Mouse (Mus musculus) myocyte (in vitro differentiated cells): Measurements from ENCODE around the gene Tmem202. TPM values are rescaled to one million over a fixed set of nuclear protein-coding genes. Genes with fewer than 3 reads are reported as not detected.

ENCODE experiments used
- H3K27me3 ChIP-seq: one replicate; pipeline ENCODE4 v1.6.1; 2011; ENCODE audit not compliant: control insufficient read depth, insufficient read depth, insufficient read length
- H3K36me3 ChIP-seq: one replicate; pipeline ENCODE4 v1.6.1; 2011; ENCODE audit not compliant: control insufficient read depth, insufficient read depth
- H3K4me2 ChIP-seq: one replicate; pipeline ENCODE4 v1.6.1; 2011; ENCODE audit warnings: low read depth, control low read depth
- H3K4me3 ChIP-seq: one replicate; pipeline ENCODE4 v1.5.1; 2011; ENCODE audit warnings: mild to moderate bottlenecking, control low read depth, moderate library complexity
- H3K79me2 ChIP-seq: one replicate; pipeline ENCODE4 v1.6.1; 2011; ENCODE audit not compliant: control insufficient read depth, insufficient read depth
- H3ac ChIP-seq: one replicate; pipeline ENCODE4 v1.6.1; 2011; ENCODE audit not compliant: control insufficient read depth, insufficient read length
- CEBPB ChIP-seq: IDR thresholded peaks from 2 replicates; pipeline ENCODE4 v1.6.1; 2011; ENCODE audit warnings: mild to moderate bottlenecking, moderate library complexity; ENCODE audit not compliant: poor library complexity, insufficient read depth, severe bottlenecking
- E2F4 ChIP-seq: IDR thresholded peaks from one replicate; pipeline ENCODE4 v1.6.1; 2011; ENCODE audit warnings: mild to moderate bottlenecking, control low read depth, moderate library complexity; ENCODE audit not compliant: insufficient read depth
- MAX ChIP-seq: IDR thresholded peaks from one replicate; pipeline ENCODE4 v1.6.1; 2011; ENCODE audit warnings: low read depth, mild to moderate bottlenecking, control low read depth
- MYOD1 ChIP-seq, 3 experiments: IDR thresholded peaks; one replicate each; pipeline ENCODE4 v1.6.1; 2011; ENCODE audit warnings: control low read depth in 2 of 3, low read depth in 2 of 3, mild to moderate bottlenecking in 2 of 3, moderate library complexity in 1 of 3; ENCODE audit not compliant: insufficient read length in 2 of 3, control insufficient read depth in 1 of 3
- MYOG ChIP-seq, 3 experiments: IDR thresholded peaks; one replicate each; pipeline ENCODE4 v1.6.1; 2011; ENCODE audit warnings: control low read depth in 2 of 3, low read depth in 2 of 3, mild to moderate bottlenecking in 2 of 3; ENCODE audit not compliant: insufficient read length in 2 of 3, control insufficient read depth in 1 of 3, insufficient read depth in 1 of 3
- POLR2A ChIP-seq: IDR thresholded peaks from one replicate; pipeline ENCODE4 v1.6.1; 2011; ENCODE audit warnings: low read depth, mild to moderate bottlenecking, control low read depth, moderate library complexity; ENCODE audit not compliant: insufficient read length
- POLR2AphosphoS2 ChIP-seq: IDR thresholded peaks from one replicate; pipeline ENCODE4 v1.6.1; 2011; ENCODE audit warnings: low read depth, control low read depth; ENCODE audit not compliant: insufficient read length
- REST ChIP-seq: IDR thresholded peaks from one replicate; pipeline ENCODE4 v1.6.1; 2011; ENCODE audit warnings: mild to moderate bottlenecking, control low read depth, moderate library complexity; ENCODE audit not compliant: insufficient read depth, insufficient read length
- SRF ChIP-seq: IDR thresholded peaks from one replicate; pipeline ENCODE4 v1.6.1; 2011; ENCODE audit warnings: low read depth; ENCODE audit not compliant: control insufficient read depth, insufficient read length
- TCF12 ChIP-seq: IDR thresholded peaks from one replicate; pipeline ENCODE4 v1.6.1; 2011; ENCODE audit warnings: mild to moderate bottlenecking, control low read depth; ENCODE audit not compliant: poor library complexity, insufficient read depth, severe bottlenecking
- TCF3 ChIP-seq: IDR thresholded peaks from one replicate; pipeline ENCODE4 v1.6.1; 2011; ENCODE audit warnings: low read depth, control low read depth; ENCODE audit not compliant: insufficient read length
- USF1 ChIP-seq: IDR thresholded peaks from one replicate; pipeline ENCODE4 v1.6.1; 2011; ENCODE audit warnings: low read depth, mild to moderate bottlenecking, control low read depth, moderate library complexity
- polyA plus RNA-seq: library from polyadenylated mRNA; unstranded; fragments of >200 nt; fragmentation: generic; extraction: Trizol; gene quantifications from one replicate; pipeline ENCODE4 v1.2.1, GENCODE M21; 2012; ENCODE audit warnings: missing spikeins

Gene Tmem202
- polyA plus RNA-seq = 1.2 TPM

DNA sequence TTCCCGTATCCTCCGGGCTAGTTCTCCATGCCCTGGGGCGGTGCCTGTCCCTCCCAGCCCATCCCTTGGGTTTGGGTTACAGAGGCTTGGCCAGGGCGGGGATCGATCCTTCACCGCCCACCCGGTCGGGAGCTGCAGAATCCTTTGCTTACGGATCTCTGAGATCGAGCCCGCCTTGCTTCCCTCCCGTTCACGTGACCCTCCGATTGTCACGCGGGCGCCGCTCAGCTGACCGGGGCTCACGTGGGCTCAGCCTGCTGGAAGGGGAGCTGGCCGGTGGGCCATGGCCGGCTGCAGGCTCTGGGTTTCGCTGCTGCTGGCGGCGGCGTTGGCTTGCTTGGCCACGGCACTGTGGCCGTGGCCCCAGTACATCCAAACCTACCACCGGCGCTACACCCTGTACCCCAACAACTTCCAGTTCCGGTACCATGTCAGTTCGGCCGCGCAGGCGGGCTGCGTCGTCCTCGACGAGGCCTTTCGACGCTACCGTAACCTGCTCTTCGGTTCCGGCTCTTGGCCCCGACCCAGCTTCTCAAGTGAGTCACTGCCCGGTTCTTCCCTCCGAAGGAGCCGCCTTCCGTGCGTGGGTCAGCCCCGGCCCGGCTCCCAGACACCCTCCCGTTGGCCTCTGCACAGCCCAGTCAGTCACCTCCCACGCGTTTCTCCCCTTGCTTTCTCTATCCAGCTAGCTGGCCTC is at the start of gene Tmem202, which contains the start of gene Hexa:
Tmem202 (minus strand) TSS at position 407 of the 697 bp plus-strand sequence.
Hexa (plus strand) TSS at position 100 of the 697 bp plus-strand sequence.
- Histone ChIP-seq H3K4me3 (peak within 1 kb of the TSS; percentile 59), H3K4me2 (peak within 1 kb of the TSS; percentile 84), H3K27me3 (no peaks in the 10 kb centered on the region), H3K36me3 (no peaks in the 10 kb centered on the region), H3ac (peak within 1 kb of the TSS; percentile 55), H3K79me2 (peaks cover 41% of the 10 kb centered on the region)
- TF ChIP-seq MAX (no peak), POLR2A (peak; percentile 78), USF1 (peak; percentile 98), SRF (no peak), MYOG (IDR thresholded peaks at IDR 0.05; ENCODE audit: control insufficient read depth in 1 of 3, insufficient read depth in 1 of 3, insufficient read length in 2 of 3, low read depth in 2 of 3) (peak in 2 of 3 experiments; percentile 25 to 48), E2F4 (peak; percentile 17), POLR2AphosphoS2 (peak; percentile 78)

GRCm38 (mm10) chr9:59588710-59589671 is 49.3 kb upstream of the Tmem202 start:
- Histone ChIP-seq H3K4me3 (no peak overlapping the region), H3K27me3 (no peaks in the 10 kb centered on the region), H3K79me2 (no peaks in the 10 kb centered on the region), H3K36me3 (no peaks in the 10 kb centered on the region), H3ac (no peak overlapping the region), H3K4me2 (peak overlapping the region; percentile 48)
- no peak for TF ChIP-seq CEBPB
- no peak for TF ChIP-seq POLR2AphosphoS2
- TF ChIP-seq USF1 = no peak
- no peak for TF ChIP-seq MAX
- TF ChIP-seq MYOG (IDR thresholded peaks at IDR 0.05; ENCODE audit: control insufficient read depth in 1 of 3, insufficient read depth in 1 of 3, insufficient read length in 2 of 3, low read depth in 2 of 3) = no peak

GRCm38 (mm10) chr9:59588252-59588651 is 48.6 kb upstream of the Tmem202 start:
- no peaks in the 10 kb centered on the region for H3K36me3 ChIP-seq
- no peak overlapping the region for H3K4me2 ChIP-seq
- H3K27me3 ChIP-seq = no peaks in the 10 kb centered on the region
- TF ChIP-seq MYOG (IDR thresholded peaks at IDR 0.05; ENCODE audit: control insufficient read depth in 1 of 3, insufficient read depth in 1 of 3, insufficient read length in 2 of 3, low read depth in 2 of 3) (no peak), TCF3 (no peak), E2F4 (no peak), POLR2AphosphoS2 (no peak), MAX (no peak), TCF12 (no peak), USF1 (no peak), CEBPB (no peak), REST (no peak), MYOD1 (IDR thresholded peaks at IDR 0.05; ENCODE audit: control insufficient read depth in 1 of 3, insufficient read length in 2 of 3, low read depth in 2 of 3) (no peak), POLR2A (no peak), SRF (no peak)
- H3K4me3 ChIP-seq = no peak overlapping the region
- H3ac ChIP-seq = no peak overlapping the region
- H3K79me2 ChIP-seq = no peaks in the 10 kb centered on the region

DNA sequence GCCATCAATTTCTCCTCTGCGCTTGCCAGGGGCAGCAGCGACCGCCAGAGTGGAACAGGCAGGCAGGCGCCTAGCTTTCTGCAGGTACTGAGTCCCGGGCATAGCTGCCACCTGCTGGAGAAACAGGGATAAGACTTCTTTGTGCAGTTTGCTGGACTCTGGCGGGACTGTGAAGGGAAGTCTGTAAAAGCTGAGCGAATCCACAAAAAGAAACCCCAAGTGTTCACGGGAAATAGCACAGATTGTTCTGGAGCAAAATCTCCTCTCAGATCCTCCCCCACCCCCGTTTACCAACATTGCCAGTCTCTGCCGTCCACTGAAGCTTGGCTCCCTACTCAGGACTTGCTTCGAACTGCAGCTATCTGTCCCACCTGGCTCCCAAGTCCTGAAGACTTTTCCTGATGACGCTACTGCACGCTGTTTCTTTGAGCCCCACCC is 45.2 kb upstream of the Tmem202 start:
- Histone ChIP-seq H3ac (no peak overlapping the region), H3K4me3 (no peak overlapping the region), H3K27me3 (peaks cover 6% of the 10 kb centered on the region), H3K4me2 (peak overlapping the region; percentile 68), H3K79me2 (no peaks in the 10 kb centered on the region), H3K36me3 (no peaks in the 10 kb centered on the region)
- TF ChIP-seq POLR2AphosphoS2 (no peak), TCF12 (no peak), MYOG (IDR thresholded peaks at IDR 0.05; ENCODE audit: control insufficient read depth in 1 of 3, insufficient read depth in 1 of 3, insufficient read length in 2 of 3, low read depth in 2 of 3) (no peak), SRF (no peak), USF1 (no peak), CEBPB (no peak), TCF3 (no peak), REST (no peak), E2F4 (no peak), POLR2A (no peak), MAX (no peak), MYOD1 (IDR thresholded peaks at IDR 0.05; ENCODE audit: control insufficient read depth in 1 of 3, insufficient read length in 2 of 3, low read depth in 2 of 3) (no peak)
